Mouse (Mus musculus) heart, postnatal 0 days (tissue): ENCODE results near the gene Hist4h4.

Experiments used
- CTCF ChIP-seq: IDR thresholded peaks from 2 replicates; pipeline ENCODE4 v1.5.1; 2016; ENCODE audit warnings: antibody characterized with exemption, control low read depth, low read depth
- EP300 ChIP-seq: IDR thresholded peaks from 2 replicates; pipeline ENCODE4 v1.6.1; 2016; ENCODE audit warnings: antibody characterized with exemption, low read depth

- no peak for TF ChIP-seq CTCF
- TF ChIP-seq EP300 = no peak
Observed at GRCm38 (mm10) chr6:136852762-136853161, 48.5 kb upstream of the Hist4h4 start.
